Mouse (Mus musculus) erythroblast, embryonic 14.5 days (primary cell): ENCODE results near the gene Arhgap32.

Source experiments
- GATA1 ChIP-seq: IDR thresholded peaks from 2 replicates; pipeline ENCODE4 v1.6.1; 2012; ENCODE audit warnings: low read length, inconsistent platforms, mixed read lengths
- TAL1 ChIP-seq: IDR thresholded peaks from 3 replicates; pipeline ENCODE4 v1.6.1; 2012; ENCODE audit warnings: low read length, inconsistent platforms, mixed read lengths

- no peak for TF ChIP-seq TAL1
- TF ChIP-seq GATA1: no peak
These were observed 54.8 kb downstream of the Arhgap32 start for GRCm38 (mm10) chr9:32170713-32171112.
